14 mouse cellular contexts compared by ENCODE assay signal in the genomic region with DNA sequence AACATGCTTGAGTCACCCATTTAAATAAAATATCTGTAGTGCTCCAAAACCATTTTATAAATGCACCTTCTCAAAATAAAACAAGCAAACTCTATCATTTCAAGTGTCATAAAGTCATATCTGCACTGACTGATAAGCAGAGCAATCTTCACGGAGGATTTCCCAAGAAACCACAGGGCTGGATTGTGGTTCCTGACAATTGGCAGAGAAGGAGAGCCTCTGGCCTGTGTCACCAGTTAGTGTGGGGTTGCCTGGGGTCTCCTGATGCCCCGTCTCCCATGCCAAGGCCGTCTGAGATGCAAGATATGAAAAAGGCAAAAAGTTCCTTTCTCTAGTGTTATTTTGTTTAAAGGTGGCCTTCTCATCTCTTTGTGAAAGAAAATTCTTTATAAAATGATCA.
"Had no signal": no experiment of that assay in that cellular context is flagged by ENCODE, and none has a peak within 500 bp of the region (broad histone marks: within the 10 kb centered on the region; RNA-seq: fewer than 3 reads in every experiment).

No protein-coding gene starts in this region.

- DNase-seq: lung, adult 18-20 months; lung, embryonic 14.5 days; lung, postnatal 10 days; lung, postnatal 4 days; right cerebral cortex, postnatal 14 days; spleen, adult 18-20 months; thymus, adult 18-20 months; thymus, postnatal 14 days; thymus, postnatal 36 days had no signal

- H3K4me2 ChIP-seq: lung, embryonic 14.5 days; midbrain, embryonic 11.5 days; midbrain, embryonic 13.5 days; midbrain, embryonic 15.5 days; neural tube, embryonic 12.5 days had no signal

- H3K27me3 ChIP-seq: megakaryocyte, embryonic 14.5 days; midbrain, embryonic 13.5 days; midbrain, embryonic 15.5 days; neural tube, embryonic 12.5 days had no signal

- H3K9ac ChIP-seq: lung, embryonic 14.5 days; midbrain, embryonic 13.5 days; midbrain, embryonic 15.5 days; neural tube, embryonic 12.5 days had no signal

- ATAC-seq: midbrain, embryonic 13.5 days; midbrain, embryonic 15.5 days had no signal

- H3K4me1 ChIP-seq: megakaryocyte, embryonic 14.5 days; midbrain, embryonic 13.5 days; neural tube, embryonic 12.5 days had no signal

- H3K4me3 ChIP-seq: megakaryocyte, embryonic 14.5 days; midbrain, embryonic 13.5 days; midbrain, embryonic 15.5 days; neural tube, embryonic 12.5 days had no signal

- H3K27ac ChIP-seq: midbrain, embryonic 13.5 days; midbrain, embryonic 15.5 days; neural tube, embryonic 12.5 days had no signal

- H3K36me3 ChIP-seq: midbrain, embryonic 13.5 days; midbrain, embryonic 15.5 days; neural tube, embryonic 12.5 days had no signal

- H3K9me3 ChIP-seq: megakaryocyte, embryonic 14.5 days; midbrain, embryonic 13.5 days; midbrain, embryonic 15.5 days; neural tube, embryonic 12.5 days had no signal
